Mouse (Mus musculus) kidney, adult 2 months (tissue): Measurements from ENCODE around the gene Baiap3.

Experiments
- CTCF ChIP-seq: fragments of 200-500 bp; conservative IDR thresholded peaks from 2 replicates; pipeline ENCODE4 v1.5.1; 2011; ENCODE audit warnings: low read depth, mild to moderate bottlenecking, control low read depth, low read length, moderate library complexity, mixed read lengths; ENCODE audit not compliant: insufficient read depth, insufficient read length
- POLR2A ChIP-seq: fragments of 200-500 bp; IDR thresholded peaks from one replicate; pipeline ENCODE4 v1.6.1; 2011; ENCODE audit warnings: low read depth, low read length, control low read depth

DNA sequence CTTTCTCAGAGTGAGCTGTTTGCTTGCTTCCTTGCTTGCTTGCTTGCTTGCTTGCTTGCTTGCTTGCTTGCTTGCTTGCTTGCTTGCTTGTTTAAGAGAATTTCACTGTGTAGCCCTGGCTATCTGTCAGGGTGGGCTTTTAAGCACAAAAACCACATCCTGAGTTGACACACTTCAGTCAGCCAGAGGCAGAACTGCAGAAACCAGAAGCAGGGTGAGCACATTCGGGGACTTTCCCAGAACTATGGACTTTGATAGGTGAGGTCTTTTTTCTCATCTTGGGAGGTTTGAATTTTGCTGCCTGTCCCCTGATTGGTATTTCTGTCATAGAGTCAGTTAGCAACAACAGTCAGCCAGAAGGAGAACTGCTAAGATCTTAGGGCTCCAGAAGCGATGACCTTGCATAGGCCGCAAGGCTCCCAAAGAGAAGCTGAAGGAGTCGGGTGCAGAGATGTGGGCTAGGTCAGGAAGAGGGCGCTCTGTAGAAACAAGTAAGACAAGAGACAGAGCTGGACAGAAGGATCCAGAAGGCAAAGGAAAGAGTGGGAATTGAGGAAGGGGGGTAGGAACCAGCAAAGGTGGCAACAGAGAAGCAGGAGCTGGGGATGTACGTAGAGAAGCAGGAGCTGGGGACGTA, 31.5 kb downstream of the Baiap3 start:
- TF ChIP-seq CTCF, result no peak
- no peak for TF ChIP-seq POLR2A
